Mouse (Mus musculus): ENCODE data around the gene Wwox. TPM values are rescaled to one million over a fixed set of nuclear protein-coding genes. Genes with fewer than 3 reads are reported as not detected.

Gene Wwox
- total RNA-seq, 2 experiments from 2014 or later, result 7.4 to 8.1 TPM

DNA sequence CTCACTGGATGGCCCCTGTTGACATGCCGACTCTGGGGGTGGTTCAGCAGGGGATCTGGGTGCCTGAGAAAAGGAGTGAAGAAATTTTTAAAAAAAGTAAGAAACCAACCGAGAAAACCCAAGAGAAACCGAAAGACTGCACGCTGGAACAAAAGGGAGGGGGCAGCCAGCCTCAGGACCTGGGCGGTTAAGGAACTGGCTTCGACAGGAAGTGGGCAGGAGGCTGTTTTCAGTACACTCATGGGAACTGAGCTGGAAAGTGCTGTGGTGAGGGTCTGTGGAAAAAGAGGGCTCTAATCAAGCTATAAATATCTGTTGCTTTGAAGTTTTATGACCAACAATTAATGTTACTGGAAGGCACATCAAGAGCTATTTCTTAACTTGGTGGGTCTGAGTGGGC is 794.6 kb downstream of the Wwox start:
- intact Hi-C loops (cut with DNase I), result no loop called here
- DNase-seq, result no peak

DNA sequence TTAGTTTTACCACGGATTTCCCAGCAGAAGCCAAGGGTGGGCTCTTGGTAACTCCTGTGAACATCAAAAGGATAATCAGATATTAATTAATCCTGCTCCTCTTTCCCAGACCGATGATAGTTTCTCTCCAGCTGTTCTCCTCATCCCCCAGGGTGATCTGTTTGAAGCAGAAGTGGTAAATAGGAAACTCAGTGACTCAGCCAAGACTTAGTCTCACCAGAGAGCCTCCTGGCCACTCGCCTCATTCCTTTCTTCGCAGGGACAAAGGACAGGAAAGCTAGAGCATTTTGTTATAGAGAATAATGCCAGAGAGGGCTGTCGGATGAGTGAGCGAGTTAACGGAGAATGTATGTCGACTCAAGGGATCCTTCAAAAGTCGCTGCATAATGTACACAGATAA is 798.1 kb downstream of the Wwox start:
- peak; percentile 30 to 36 for DNase-seq
- intact Hi-C loops (cut with DNase I), result no loop called here

DNA sequence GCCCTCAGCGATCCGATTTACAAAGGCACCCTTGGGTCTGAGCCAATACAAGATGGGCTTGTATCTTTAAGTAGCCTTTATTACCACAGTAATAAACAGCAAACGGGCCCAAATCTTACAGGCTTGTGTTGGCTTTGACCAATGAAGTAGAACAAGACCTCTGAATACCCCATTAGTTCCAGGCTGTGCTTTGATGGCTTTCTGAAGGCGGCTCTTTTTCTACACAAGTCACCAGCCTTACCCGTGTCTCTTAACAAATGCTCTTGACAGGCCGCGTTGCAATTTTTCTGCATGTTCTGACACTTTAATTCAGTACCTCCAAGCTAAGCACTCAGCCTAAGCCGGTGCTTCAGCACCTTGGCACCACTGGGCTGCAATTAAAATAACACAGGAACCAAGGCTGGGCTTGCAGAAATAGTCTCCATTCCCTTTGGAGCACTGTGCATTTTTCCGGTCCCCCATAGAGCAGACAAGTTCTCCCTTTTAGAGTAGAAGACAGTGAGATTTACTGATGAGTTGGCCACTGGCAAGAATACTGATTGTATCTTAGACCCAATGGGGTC is 804.1 kb downstream of the Wwox start:
- DNase-seq, result no peak
- intact Hi-C loops (cut with DNase I), result no loop called here

DNA sequence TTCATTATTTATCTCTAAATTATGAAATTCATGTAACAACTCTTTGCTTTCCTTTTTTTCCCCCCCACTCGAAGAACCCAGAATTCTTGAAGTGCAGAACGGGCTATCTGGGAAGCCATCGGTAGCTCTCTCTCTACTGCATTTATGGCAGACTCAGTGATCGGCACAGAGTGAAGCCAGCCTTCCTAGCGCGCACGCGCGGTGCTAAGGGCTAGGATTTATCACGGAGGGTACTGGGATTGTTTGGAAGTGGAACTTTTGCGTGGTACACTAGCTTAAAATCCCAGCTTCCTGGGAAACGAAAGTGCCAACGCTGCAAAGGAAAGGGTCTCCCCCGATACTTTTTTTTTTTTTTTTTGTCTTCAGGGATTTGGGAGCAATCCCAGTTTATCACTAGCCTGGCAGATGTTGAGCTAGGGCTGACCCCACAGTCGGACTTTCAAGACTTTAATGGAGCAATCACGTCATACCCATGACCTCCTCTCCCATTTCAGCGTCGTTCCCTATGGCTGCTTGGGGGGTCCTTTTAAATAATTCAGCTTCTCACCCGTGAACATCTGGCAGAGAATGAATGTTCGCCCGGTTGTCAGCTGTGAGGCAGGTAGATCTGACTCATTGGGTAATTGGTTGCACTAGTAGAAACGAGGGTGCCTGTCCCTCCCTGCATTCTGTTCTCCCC is 810.4 kb downstream of the Wwox start:
- peak; percentile 12 to 19 for DNase-seq
- intact Hi-C loops (cut with DNase I), result no loop called here

DNA sequence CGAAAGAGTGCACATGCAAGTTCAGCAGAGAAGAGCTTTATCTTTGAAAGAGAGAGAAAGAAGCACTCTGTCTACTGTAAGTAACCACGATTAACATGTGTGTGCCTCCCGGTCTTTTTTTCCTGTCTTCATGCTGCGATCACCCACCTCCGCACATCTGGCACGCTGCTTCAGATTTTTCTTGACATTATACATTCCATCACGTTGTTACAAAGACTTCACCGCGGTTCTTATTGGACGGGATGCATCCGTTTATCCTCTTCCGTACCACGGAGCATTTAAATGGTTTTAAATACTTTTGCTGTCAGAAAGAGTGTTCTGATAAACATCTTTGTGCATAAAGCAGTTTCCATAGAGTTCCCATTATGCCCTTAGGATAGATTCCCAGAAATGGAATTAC is 816.1 kb downstream of the Wwox start:
- intact Hi-C loops (cut with DNase I), result no loop called here

DNA sequence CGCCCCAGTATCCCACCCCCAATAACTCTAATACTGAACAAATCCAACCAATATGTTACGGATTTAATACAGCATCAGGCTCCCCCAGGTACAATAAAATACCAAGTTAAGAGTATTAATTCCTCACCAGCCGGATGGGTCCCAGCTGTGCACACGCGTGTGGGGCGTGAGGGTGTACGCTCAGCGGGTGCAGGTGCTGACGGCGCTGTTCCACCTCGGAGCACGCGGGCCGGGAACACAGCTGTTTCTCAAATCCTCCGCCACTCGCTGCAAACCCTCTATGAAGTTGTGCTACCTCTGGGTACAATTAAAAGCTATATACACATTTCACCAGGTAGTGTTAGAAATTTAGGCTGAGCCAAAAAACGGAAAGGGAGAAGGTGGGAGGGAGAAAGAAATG is 818.0 kb downstream of the Wwox start:
- DNase-seq, result no peak
- intact Hi-C loops (cut with DNase I), result no loop called here

More for the DNA sequence above, 816.1 kb downstream of the Wwox start:
- no peak for DNase-seq

DNA sequence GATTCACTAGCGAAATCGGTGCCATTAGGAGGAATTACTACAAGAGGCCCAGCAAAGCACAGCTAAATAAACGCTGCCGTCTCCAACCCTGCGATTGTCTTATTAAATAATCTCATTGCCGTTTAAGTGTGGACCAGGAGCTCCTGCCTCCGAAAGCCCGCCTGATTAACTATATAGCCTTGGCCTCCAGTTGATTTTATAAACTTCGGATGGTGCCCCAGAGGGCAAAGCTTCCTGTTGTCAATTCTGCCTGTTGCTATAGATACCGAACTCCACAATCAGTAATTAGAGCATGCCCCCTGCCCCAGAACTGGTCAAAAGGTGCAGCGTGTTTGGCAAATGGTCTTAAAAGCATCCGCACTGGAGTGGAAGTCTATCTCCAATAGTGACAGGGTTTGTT is 820.4 kb downstream of the Wwox start:
- intact Hi-C loops (cut with DNase I), result no loop called here
- no peak for DNase-seq

DNA sequence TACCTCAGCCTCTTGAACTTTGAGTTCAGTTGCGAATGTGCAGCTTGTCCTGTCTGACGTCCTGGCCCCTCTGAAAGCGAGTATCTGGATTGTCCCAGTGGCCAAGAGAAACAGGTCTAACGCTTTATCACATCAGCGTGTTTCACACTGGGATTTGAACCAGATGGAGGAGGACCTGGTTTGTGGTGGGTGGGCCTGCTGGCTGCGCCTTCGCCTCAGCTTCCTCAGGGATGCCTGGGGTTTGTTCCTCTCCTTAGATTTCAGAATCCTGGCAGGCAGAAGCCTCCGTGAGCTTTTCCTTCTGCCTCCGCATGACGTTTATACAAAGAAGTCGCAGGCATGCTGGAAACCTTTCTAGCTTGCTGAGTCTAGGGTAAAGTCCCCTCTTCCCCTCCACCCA is 827.7 kb downstream of the Wwox start:
- DNase-seq, result peak; percentile 8 to 20
- intact Hi-C loops (cut with DNase I), result no loop called here

DNA sequence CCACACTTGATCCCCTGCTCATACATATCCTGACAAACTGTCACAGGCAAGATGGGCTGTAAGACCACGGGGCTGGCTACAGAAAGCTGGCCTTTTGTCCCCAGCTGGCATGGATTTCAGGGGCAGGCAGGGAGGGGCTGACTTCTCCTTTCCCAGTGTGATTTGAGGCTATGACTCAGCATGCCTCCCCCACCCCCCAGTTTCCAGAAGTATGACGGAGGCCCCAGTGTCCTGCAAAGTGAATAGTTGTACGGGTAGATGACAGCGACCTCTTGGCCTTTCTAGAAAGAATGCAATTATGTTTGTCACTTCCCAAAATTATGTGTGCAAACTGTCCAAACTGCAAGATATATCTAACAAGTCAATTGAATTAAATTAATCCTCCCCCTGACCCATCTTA is 830.1 kb downstream of the Wwox start:
- intact Hi-C loops (cut with DNase I), result no loop called here
- DNase-seq, result no peak

DNA sequence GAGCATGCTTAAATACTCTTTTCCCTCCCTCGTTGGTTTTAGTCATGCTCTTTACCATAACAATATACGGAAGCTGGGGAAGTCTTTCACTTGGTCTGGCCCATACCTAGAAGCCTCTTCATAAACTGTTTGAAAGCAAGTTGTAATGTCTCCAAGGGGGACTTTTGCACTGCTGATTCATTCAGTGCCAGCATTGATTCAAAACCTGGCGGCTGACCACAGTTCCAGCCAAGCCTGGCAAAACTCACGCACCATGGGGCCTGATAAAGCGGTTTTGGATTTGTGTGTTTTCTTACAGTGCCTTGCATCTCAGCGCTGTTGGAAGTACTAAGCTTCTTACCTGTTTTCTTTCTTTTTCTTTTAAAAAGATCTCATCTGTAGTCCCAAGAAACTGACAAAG is 834.5 kb downstream of the Wwox start:
- intact Hi-C loops (cut with DNase I), result no loop called here
- no peak for DNase-seq

DNA sequence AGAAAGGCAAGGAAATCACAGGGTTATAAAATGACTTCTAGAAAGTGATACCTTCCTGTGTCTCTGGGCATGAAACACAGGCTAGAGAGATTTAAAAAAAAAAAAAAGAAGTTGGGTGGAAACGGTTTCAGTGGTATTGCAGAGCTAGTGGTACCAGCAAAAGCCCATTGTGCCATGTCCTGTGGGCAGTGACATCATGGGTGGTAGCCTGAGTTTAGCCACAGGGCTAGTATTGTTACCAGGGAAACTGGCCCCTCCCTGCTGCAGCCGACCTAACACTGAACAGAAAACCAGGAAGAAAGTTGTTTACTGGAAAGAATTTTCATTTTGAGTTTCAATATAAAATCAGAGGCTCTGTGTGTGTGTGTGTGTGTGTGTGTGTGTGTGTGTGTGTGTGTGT is 836.8 kb downstream of the Wwox start:
- intact Hi-C loops (cut with DNase I), result no loop called here
- no peak for DNase-seq

DNA sequence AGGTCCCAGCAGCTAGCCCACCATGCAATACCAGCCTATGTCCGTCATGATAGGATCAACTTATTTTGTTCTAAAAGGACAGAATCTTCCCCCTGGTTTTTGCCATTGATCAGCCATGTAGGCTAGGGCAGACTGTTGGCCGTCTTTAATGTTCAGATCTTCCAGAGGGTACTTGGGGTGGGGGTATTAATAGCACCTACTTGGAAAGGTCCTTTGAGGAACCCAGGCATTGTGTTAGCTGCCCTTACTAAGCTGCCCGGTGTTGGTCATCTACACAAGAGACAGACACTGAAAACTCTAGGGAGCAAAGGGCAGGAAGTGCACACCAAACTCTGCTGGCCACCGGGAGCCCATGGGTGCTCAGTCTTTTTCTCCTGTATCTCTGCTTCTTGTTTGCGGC is 838.8 kb downstream of the Wwox start:
- no peak for DNase-seq
- intact Hi-C loops (cut with DNase I), result no loop called here

DNA sequence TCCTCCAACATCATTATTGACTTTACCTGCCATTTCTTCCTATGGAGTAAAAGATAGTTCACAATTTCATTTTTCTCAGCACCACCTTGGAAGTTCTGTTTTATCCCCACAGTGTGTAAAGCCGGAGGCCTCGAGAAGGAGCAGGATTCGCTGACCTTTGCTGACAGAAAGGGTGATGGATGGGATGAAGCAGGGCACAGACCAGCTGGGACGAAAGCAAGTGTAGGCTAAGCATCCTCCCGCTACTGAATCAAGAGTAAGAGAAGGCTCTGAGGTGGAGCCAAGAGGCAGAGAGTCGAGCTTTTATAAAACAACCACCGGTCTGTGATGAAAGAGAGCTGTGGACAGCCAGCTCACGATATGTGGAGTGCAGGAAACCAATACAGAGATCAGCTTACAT is 850.8 kb downstream of the Wwox start:
- DNase-seq, result no peak
- intact Hi-C loops (cut with DNase I), result no loop called here

DNA sequence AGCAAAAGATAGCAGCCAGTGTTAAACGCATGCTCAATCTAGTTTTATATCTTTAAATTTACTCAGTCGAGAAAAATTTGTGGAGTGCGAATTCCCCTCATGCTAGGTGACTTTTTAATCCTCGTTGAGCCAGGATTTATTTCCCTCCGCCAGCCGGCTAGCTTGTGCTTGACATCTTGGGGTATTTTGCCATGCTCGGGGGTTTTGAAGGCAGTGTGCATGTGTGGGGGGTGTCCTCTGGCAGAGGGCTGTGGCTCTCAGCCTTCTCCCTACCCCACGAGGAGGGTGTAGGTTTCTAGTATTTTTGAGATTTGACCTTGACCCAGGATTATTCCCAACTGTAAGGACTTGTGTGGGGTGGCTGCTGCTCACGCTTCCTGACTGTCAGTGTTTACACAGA is 857.3 kb downstream of the Wwox start:
- intact Hi-C loops (cut with DNase I), result no loop called here
- no peak for DNase-seq

DNA sequence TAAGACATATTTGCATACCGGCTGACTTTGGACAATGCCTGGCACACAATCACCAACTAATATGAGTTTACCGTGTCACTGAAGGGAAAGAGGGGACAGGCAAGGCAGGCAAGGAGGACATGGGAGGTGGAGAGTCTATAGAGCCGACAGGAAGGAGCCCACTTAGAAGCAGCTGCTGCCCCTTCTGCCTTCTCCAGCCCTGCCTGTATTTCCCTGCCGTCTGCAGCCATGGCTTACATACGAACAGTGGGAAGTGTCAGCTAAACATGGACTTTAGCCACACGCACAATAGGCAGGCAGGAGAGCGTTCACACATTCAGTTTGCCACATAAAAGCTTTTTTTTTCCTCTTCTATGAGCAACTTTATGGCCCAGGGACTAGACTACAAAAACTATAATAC is 863.0 kb downstream of the Wwox start:
- intact Hi-C loops (cut with DNase I), result no loop called here
- no peak for DNase-seq

DNA sequence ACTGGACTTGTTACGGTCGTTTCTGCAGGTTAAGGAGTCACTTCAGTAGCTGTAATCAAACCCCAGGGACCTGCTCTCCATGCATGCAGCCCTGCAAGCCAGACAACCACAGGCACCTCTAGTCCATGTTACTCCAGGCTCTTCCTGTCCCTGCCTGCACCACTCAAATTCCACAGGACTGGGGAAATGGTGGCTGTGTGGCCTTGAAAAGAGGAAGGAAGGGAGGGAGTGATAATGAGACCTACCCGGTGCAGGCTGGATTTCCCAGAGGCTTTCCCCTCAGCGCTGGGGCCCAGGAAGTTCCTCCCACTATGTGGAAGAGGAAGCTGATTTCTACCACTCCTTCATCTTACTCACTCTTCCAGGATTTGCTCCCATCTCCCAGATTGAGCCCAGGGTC is 868.0 kb downstream of the Wwox start:
- DNase-seq, result peak; percentile 4 to 7

DNA sequence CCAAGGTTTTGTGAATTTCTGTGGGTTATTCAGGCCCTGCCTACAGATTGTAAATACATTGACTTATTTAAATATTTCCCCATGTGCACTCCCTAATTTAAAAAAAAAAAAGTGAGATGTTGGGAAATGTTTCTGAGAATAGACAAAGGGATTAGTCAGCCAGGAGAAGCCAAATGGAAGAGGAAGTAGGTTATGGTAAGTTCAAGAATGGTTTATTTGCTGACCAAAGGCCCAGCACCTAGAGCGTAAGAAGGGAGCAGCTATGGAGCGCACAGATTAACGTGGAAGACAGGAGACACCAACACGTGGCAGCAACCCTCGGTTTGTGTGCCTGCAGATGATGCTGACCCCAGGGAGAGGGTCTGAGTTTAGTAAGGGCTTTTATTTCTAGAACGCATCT is 871.5 kb downstream of the Wwox start:
- intact Hi-C loops (cut with DNase I), result no loop called here
- no peak for DNase-seq

More for the DNA sequence above, 868.0 kb downstream of the Wwox start:
- intact Hi-C loops (cut with DNase I), result no loop called here

DNA sequence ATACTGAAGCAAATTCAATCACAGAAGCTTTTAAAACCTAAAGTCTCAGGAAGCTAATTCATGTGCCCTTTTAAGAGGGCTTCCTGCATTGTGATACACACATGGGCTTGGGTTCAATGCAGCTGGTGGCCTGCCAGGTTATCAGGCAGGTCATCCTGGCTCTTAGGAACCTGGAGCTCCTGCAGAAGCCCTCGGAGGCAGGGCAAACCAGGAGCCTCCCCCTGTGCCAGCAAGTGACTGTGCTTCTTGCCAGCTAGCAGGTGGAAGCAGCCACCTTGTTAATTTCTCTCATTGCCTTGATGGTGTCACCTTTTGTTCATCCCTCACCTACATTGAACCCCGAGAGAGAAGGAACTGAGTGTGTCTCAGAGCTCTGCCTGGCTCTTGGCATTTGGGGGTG is 872.9 kb downstream of the Wwox start:
- intact Hi-C loops (cut with DNase I), result no loop called here
- DNase-seq, result no peak

DNA sequence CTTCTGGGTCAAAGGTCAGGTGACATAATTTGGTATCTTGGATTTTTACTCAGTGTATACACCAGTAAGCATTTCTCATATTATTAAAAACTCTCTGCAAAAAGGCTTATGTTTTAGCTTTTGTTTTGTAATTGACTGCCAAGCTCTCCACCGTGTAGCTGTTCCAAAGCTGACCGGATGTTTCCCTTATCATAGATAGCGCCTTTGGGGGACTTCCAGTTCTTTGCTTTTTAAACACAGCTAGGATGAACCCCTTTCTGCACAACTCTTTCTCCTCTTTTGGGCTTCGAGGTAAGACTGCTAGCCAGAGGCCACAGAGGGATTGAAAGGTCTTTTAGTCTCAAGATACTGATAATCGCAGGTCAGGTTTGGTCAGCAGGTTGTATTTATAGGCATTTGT is 883.0 kb downstream of the Wwox start:
- DNase-seq, result peak; percentile 17 to 18

DNA sequence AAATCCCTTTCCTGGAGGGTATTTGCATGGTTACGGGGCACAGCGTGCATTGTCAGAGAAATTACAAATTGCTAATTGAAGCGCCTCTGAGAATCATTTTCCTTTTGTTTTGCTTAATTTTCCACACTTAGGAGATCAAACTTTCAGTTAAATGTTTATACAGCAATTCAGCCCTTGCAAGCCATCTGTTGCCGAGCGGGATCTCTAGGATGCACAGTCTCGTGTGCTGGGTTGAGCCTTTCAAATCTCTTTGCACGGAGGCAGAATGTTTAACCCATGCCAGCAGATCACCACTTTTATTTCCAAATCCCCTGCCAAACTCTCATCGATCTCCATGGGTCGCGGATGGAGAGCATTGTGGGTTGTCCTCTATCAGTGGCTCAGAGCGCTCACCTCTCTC is 891.2 kb downstream of the Wwox start:
- DNase-seq, result no peak
- intact Hi-C loops (cut with DNase I), result no loop called here

More for the DNA sequence above, 883.0 kb downstream of the Wwox start:
- intact Hi-C loops (cut with DNase I), result no loop called here

DNA sequence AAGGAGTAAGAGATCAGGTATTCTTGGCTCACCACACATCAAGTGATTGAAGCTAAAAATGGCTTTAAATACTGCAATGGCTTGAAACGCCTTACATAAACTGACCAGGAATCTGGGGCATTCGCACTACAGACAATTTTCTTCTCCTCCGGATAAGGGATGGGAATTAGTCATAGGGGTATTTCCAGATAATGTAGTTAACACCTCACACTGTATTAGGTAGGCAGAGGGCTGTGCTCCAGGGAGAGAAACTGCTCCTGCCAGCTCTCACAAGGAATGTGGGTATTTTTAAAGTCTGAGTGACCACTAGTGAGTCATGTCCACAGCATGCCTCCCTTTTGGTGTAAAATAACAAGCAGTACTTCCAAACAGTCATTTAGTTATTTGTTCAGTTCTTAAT is 894.5 kb downstream of the Wwox start:
- intact Hi-C loops (cut with DNase I), result no loop called here
- no peak for DNase-seq

DNA sequence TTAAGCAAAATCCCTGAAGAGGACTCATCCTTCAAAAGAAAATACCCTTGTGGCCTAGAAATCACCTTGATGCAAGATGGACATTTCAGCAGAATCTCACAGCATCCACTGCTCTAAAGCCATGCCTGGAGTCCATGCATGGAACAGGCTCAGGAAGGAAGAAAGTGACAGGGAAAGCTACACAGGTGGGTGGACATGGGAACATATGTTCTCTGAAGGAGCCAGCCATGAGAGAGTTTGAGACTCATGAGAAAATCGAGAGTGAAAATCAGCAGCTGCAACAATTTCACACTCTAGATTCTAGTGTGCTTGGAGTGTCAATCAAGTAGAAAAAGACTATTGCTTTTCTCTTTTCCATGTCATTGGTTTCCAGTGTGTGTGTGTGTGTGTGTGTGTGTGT is 896.9 kb downstream of the Wwox start:
- intact Hi-C loops (cut with DNase I), result no loop called here

DNA sequence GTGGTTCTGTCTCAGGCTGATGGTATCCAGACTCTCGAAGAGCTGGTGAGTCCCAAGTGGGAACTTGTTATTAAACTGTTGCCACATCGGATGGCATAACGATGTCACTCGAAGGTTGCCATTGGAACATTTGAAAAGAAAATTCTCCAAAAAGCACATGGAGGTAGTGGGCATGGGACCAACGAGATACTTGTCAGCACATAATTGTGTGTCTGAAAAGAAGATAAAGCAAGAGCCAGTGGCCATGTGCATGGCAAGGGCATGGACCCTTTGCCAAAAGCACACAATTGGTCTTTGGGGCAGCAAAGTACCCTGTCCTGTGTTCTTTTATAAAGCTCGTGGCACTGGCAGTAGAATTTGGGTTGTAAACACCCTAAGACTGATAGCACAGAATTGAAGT is 909.2 kb downstream of the Wwox start:
- intact Hi-C loops (cut with DNase I), result no loop called here
- peak in 1 of 2 experiments; percentile 29 for DNase-seq

More for the DNA sequence above, 896.9 kb downstream of the Wwox start:
- no peak for DNase-seq

Data from heart, postnatal 10 days (tissue).